Mouse (Mus musculus): ENCODE results near the gene Mrpl20.

DNA sequence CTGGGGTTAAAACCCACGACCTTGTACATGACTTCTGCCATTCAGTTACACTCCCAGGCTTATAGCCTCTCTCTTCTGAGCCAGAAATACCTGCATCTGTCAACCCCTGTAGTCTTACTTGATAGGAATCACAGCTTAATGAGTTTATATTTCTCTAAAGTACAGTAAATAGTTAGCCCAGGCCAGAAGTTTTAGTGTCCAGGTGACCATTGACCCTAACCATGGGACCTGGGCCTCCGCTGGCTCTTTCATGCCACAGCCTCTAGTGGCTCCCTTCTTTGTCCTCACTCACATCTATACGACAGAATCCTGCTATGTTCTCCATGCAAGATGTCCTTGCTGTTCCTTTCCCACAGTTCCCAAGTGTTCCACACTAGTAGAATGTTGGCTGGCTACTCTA lies 5.2 kb downstream of the Mrpl20 start:
- TF ChIP-seq CTCF (IDR thresholded peaks at IDR 0.05; ENCODE audit: low read depth): no peak
- TF ChIP-seq EP300 (IDR thresholded peaks at IDR 0.05; ENCODE audit: low read depth): no peak

Measured in liver, postnatal 0 days (tissue).